Mouse (Mus musculus) lung, adult 18-20 months (tissue): ENCODE measurements around the gene Lck.
"Not testable (repeated sequence)": the region's sequence is repeated elsewhere in the genome, so short reads cannot be mapped to it uniquely, and the experiment has no call there.

Source experiments
- DNase-seq, 2 experiments: peaks; one replicate each; pipeline ENCODE4 v3.0.0; 2022; ENCODE audit warnings: mixed read lengths in 2 of 2

The Lck gene

DNA sequence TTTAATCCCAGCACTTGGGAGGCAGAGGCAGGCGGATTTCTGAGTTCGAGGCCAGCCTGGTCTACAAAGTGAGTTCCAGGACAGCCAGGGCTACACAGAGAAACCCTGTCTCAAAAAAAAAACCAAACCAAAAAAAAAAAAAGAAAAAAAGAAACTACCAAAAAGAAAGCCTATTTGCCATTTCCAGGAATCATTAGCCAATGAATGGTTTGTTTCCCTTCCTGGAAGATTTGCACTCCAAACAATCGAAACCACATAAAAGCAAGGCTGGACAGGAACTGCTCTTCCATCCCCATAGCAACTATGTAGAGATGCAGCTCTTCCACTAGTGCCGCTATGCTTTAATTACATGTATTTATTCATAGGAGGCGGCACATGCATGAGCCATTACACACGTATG lies 18.9 kb downstream of the Lck start:
- not testable (repeated sequence) for DNase-seq

DNA sequence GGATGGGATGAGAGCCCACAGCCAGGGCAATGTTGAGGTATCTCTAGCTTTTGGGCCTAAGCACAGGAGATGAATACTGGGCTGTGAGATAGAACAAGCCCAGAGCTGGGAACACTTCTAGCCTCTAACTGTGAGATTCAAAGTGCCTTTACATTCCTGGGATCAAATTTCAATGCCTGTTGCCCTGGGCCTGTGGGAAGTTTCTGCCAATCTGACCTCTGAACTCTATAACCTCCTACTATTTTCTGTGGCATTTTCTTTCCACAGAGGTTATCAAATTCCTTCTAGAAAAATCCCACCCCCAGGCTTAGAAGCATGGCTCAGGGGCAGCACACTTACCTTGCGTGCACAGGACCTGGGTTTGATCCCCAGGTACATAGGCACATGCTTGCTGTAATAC lies 23.1 kb downstream of the Lck start:
- no peak for DNase-seq

DNA sequence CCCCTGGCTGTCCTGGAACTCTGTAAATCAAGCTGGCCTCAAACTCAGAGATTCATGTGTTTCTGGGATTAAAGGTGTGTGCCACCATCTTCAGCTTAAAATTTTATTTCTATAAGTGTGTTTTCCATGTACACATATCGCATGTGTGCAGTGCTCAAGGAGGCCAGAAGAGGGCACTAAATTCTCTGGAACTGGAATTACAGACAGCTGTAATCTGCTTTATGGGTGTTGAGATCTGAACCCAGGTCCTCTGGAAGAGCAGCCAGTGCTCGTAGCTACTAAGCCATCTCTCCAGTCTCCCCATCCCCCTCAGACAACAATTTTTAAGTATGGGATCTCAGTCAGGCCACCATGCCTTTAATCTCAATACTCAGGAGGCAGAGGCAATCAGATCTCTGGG lies 24.1 kb downstream of the Lck start:
- peak in 1 of 2 experiments; percentile 21 for DNase-seq

DNA sequence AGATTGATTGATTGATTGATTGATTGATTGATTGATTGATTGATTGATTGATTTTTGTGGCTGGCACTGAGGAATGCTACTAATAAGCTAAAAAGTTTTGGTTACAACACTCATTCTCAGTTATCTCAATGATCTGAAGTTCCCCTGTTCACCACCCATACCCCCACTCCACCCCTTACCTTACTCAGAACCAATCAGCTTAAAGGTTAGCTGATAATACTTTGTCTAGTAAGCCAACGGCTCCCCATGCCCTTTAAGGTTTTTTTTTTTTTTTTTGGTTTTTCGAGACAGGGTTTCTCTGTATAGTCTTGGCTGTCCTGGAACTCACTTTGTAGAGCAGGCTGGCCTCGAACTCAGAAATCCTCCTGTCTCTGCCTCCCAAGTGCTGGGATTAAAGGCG lies 25.8 kb downstream of the Lck start:
- not testable (repeated sequence) for DNase-seq

DNA sequence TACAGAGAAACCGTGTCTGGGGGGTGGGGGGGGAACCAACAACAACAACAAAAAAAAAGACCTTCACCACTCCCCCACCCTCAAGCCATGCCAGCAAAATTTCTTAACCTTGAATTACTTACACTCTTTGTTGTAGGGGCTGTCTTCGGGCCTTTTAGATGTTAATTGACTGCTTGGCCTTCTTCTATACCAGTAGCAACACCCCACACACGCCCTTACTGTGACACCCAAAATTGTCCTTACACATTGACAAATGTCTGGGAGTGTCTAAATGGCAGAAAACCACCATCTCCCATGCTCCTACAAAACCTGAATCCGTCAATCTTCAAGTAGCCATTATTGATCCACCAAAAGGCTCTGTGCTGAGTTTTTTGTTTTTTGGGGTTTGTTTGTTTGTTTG lies 29.3 kb downstream of the Lck start:
- no peak for DNase-seq

DNA sequence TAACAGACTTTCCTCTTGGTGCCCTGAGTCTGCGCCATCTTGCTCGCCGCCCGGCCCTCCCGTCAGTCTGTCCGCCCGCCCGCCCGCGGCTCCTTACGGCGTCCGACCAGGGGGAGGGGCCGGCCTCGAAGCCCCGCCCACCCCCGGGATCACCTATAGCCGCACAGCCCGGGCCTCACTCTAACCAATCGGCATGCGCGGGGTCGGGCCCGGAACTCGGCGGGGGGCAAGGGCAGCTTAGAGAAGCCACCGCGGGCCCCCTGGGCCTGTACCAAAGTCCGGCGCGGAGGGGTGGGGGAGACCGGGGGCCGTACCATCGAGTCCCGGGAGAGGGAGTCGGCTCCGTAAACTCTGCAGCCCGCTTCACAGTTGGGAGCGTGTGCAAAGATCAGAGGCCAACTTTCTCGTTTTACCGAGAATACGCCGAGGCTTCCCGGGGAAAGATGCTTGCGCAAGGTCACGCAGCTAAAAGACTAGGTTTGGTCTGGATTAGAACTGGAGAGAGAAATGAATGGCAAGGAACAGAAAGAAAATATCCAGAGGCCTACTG lies 30.8 kb downstream of the Lck start, which contains the start of gene Hdac1:
Hdac1 (minus strand) TSS at position 122 of the 550 bp plus-strand sequence.
- DNase-seq = peak; percentile 98 to 99

DNA sequence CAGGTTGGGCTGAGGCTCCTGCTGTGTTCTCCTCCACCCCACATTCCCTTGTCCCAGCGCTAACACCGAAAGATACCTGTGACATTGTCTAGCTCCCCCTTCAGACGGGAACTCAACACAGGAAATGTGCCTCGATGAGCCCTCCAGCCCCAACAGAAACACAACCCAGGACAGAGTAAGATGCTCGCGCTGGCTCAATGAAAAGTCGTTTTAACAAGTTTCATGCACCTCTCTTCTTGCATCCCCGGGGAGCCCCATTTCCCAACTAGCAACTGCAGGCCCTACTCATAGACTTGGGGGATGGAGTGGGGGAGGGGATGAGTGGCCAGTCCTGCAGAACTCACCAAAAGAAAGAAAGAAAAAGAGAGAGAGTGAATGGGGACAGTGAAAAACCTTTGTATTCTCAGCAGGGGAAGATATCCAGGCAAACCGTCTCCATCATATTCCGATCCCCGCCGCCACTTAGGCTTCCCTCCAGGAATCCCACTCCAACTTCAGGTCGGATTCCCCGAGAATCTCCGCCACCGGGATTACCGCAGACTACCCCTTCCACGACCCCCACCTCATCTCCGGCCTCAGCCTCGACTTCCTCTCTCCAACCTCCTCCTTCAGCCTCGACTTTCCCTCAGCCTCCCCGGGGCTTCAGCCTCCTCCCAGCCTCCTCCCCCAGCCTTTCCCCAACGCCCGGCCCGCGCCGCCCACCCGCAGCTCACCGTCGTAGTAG lies 31.4 kb downstream of the Lck start:
- peak in 1 of 2 experiments; percentile 24 for DNase-seq

DNA sequence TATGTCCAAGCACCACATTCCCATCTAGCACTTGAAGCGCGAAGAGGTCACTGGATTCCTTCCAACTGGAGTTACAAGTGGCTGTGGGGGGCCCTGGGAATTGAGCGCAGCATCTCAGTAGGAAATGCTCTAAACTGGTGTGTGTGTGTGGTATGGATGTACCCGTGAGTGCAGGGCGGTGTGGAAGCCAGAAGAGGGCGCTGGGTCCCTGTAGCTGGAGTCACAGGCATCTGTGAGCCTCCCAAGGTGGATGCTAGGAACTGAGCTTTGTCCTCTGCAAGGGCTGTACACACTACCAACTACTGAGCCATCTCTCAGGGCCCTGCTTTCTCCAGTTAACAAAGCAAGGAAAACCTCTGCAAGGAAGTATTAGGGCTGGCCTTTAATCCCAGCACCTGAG lies 33.4 kb downstream of the Lck start:
- DNase-seq = peak in 1 of 2 experiments; percentile 9

DNA sequence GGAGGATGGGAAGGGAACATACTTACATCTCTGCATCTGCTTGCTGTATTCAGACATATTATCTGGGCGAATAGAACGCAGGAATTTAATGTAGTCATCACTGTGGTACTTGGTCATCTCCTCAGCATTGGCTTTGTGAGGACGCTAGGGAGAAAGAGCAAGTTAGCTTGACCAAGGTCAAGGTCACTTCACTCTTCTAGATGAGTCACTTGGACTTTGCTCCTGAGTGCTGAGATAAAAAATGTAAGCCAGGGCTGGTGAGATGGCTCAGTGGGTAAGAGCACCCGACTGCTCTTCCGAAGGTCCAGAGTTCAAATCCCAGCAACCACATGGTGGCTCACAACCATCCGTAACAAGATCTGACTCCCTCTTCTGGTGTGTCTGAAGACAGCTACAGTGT lies 44.5 kb downstream of the Lck start:
- not testable (repeated sequence) for DNase-seq

DNA sequence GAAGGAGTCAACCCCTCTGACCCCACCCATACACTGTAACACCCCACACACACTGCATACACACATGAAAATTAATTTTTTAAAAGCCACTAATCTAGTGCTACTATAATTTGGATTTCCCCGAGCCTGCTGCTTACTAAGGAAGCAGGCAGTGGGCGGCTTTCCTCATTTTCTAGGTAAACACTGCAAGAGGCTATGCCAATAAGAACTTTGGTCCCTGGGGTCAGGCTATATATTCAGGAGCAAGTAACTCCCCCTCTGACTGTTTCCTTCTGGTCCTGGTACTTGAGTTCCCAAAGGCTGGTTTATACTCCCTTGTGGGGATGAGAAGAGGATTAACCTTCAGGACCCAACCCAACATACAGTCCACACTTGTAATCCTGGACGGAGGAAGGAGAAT lies 47.6 kb downstream of the Lck start:
- DNase-seq = no peak

DNA sequence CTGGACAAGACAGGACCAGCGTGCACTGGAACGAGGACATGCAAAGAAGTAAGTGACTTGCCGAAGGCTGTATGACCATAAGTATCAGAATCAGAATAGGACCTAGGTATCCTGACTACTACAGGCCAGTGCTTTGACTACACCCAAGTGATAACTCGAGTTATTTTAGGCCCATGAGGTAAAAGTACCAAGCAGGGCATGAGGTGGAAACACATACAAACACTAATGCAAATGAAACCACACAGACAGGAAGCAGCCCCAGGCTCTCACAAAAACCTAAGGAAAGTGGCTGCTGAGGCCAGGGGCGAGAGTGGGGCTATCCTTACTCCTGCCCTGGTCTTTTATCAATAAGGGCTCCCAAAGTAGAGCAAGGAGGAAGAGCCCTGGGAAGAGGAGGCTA lies 48.1 kb downstream of the Lck start:
- DNase-seq = no peak

DNA sequence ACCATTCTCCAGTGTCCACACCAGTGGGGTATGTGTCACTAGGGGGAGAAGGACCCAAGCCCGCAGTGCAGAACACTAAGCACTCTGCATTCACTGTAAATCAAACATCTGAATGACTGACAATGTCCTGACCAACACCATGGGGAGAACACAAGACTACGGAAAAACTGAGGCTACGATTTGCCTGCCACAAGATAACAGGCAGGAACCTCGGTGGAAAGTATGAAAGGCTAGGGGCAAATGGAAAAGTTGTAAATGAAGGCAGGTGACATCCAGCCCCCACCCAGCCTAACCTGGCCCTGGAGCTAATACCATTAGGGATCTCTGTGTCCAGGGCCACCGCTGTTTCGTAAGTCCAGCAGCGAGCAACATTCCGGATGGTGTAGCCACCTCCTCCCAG lies 54.9 kb downstream of the Lck start:
- no peak for DNase-seq

DNA sequence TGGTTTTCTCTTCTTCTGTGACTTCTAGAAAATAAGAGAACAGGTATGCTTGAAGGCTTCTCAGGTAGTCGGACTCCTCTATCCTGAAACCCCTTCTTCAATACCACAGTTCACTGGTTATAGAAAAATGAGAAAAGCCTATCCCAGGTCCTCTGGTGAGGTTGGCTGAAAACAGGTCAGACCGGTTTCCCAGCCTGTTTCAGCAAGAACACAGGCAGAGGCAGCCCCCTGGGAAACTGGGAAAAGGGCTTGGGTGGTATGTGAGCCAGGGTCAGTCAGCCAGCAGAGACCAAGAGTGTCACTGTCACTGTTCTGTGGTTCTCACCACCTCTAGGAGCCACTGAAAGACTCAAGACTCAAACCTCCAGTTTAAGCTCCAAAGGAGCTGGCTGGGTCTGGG lies 56.5 kb downstream of the Lck start:
- DNase-seq = peak; percentile 55 to 76

DNA sequence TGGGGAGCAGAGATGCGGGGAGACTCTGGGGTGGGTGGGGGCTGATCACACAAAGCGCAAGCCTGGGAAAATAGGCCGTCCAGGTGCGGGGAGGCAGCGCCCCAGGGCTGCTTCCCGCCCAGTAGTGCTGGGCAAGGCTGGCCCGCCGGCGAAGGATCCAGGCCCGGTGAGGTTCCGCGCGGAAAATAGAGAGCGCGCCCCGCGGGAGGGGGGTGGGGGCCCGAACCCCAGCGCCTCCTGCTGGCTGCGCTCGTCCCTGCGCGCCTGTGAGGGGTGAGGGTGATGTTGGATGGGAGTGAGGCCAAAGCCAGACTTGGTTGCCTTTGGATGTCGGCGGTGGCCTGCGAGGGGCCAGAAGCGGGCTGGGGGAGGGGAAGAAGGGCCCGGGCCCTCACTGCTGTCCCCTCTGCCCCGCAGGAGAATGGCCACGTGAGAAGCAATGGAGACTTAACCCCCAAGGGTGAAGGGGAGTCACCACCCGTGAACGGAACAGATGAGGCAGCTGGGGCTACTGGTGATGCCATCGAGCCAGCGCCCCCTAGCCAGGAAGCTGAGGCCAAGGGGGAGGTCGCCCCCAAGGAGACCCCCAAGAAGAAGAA lies 59.0 kb downstream of the Lck start:
- no peak for DNase-seq

DNA sequence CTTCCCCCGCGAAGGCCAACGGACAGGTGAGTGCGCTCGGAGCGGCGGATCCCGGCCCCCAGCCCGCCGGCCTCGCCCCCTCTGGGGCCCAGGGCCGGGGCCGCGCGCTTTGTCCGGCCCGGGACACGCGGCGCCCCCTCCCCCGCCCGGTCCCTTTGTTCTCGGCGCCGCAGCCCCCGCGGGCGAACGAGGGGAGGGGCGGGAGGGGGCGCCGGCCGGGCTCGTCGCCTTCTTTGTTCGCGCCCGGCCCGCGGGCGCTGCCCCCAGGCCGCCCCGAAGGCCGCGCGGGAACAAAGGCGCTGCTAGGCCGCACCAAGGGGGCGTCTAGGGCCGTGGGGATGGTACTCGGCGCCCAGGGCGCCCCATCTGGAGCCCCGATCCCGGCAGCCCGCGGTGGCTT lies 59.5 kb downstream of the Lck start:
- DNase-seq = no peak

DNA sequence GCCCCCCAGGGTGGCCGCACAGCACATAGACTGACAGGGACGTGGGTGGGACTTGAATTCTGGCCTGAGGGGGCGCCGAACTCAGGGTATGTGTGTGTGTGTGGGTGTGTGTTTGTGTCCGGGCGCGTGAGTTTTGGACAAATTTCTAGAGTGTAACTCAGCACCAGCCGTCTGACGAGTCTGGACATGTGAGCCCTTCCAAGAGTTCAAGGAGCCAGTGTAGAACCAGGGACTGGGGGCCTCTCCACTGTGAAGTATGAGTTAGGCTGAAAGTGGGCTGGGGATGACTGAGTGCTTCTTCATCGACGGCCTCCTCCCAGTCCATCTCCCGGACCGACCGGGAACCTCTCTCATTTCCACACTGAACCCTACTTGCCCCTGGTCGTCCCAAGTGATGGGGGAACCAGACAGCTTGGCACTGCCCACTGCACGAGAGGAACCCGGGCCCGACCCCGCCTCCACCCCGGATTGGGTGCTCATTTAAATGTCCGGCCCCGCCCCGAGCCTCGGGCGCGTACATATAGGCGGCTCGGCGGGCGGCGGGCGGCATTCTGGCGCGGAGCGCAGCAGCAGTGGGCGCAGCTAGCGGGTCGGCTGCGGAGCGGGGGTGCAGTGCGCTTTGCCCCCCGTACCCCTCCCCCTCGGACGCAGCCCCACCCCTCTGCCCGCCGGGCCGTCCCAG lies 60.2 kb downstream of the Lck start, which contains the start of gene Marcksl1:
Marcksl1 (plus strand) TSS at position 496 of the 682 bp plus-strand sequence.
- peak; percentile 80 to 85 for DNase-seq

DNA sequence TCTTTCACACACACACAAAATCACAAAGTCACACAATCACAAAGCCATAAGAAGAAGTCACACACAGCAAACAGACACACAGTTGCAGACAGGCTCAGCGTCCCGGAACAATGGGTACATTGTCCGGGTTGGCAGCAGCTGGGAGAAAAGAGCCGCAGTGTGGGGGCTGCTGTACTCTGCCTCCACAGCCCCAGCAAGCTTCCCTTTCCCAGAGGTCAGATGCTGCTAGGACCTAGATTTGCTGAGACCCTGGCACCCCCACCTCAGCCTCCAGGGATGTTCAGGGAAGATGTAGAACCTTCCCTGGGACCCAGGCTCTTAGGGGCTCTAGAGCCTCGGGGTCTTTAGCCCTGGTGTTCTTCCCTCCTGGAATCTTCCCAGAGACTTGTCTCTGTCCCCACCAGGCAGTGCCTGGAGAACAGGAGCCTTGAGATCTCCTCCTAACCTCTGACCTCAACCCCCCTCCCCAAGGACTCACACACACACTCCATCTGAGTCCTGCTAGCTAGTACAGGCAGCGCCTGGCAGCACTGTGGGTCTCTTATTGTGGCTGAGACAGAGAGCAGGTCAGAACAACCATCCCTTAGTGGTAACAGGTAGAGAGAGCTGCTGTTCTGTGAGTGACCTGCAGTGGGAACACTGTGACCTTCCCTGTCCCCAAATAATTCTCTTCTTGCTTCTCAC lies 61.9 kb downstream of the Lck start:
- DNase-seq = no peak

DNA sequence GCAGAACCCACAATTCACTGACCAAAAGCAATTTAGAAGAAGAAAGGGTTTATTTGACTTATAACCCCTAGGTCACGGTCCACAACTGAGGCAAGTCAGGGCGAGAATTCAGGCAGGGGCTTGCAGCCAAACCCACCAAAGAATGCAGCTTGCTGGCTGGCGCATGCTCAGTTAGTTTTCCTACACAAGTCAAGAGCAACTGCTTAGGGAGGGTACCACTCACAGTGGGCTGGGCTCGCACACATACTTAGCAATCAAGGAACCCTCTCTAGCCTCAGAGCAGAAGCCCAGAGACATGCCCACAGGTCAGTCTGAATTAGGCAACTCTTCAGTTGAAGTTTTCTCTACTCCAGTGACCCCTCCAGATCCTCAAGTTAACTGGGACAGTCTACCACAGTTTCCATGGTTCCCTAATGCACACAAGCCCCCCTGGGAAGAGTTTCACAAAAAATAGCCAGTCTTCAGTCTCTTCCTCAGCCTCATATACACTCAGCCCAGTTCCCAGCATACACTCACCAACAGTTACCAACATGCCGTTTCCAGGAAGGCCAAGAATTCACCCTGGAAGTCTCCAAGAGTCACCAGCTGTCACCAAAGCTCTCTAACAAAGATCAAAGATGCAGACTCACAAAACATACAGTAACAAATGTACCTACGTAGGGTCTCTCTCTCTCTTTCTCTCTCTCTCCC lies 62.6 kb downstream of the Lck start:
- no peak for DNase-seq

DNA sequence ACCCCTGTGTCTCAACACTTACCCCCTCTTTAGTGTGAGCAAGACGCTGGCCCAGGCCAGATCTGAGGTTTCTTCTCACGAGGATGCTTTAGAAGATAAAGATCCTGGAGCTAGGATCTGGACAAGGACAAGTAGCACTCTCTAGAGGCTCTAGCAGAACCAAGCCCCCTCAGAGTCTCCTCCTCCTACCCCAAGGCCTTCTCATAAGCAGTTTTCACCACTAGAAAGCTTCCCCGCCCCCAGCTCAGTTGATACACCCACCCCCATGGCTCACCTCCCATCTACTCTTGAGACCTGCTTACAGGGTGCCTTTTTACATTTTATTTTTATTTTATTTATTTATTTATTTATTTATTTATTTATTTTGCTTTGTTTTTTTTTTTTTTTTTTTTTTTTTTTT lies 63.8 kb downstream of the Lck start:
- DNase-seq = no peak

DNA sequence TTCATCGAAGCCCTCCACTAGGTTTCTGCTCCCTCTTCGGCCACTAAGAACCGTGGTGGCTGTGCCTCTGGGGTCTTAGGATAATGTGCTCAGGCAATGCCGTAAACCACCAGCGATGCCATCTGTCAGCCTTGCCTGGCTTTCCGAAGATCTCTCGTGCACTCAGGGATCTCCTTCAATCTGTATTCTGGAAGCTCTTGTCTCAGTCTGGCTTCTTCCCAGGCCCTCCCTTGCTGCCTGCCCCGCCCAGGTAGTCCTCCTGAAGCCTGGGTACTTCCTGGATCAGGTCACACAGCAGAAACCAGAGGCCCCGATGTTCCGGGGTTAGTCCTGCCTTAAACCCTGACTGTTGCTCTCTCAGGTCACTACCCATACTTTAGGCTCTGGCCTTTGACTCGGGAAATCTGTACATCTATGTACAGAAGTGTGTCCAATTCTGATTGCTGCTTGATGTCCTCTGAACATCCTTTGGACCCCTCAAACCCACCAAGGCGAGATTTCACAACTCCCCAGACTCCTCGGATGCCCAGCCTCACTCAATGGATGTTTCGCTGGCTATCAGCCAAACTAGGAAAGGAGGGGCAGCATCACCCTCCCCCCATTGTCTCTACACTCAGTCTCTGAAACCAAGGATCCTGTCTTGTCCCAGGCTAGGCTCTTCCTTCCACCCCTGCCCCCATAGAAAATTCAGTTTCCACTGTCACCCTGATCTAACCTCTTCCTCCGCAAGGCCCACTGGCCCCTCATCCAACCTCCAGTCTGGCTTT lies 64.4 kb downstream of the Lck start:
- peak; percentile 45 to 67 for DNase-seq

DNA sequence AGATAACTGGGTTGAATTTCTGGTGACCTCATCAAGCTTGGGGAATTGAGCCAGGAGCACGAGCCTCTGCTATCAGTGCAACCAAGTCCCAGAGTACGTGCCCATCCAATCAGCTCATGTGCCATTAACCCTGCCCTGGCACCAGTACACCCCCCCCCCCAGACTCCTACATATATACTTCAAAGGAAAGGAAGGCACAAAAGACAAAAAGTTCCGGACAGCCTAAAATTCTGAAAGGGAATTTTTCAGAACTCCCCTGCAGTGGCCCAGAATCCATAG lies 65.3 kb downstream of the Lck start:
- DNase-seq = no peak
